Mouse (Mus musculus) liver, adult 2 months (tissue): ENCODE results near the gene Med17.

Experiments used
- CTCF ChIP-seq: fragments of 200-500 bp; IDR thresholded peaks from 2 replicates; pipeline ENCODE4 v1.5.1; 2011; ENCODE audit warnings: low read depth, low read length, control low read depth
- POLR2A ChIP-seq: fragments of 200-500 bp; IDR thresholded peaks from 2 replicates; pipeline ENCODE4 v1.6.1; 2011; ENCODE audit warnings: low read length, control low read depth; ENCODE audit not compliant: insufficient read depth; ENCODE audit errors: extremely low read depth

DNA sequence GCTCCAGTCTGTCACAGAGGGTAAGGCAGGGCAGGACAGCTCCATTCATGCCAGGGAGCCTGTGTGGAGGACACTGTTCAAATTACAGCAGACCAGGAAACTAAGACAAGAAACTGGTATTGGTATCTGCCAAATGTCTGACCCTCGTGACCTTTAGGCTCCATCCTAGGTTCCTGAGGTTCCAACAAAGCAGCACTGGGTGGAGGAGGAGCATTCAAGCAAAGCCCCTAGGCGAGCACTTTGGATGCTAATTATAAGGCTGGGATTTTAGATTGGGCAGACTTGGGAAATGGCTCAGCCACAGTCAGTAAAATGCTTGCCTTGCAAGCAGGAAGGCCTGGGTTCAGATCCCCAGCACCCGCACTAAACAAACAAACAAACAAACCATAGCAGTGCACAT, 43.7 kb downstream of the Med17 start:
- TF ChIP-seq CTCF: no peak
- TF ChIP-seq POLR2A: no peak
